Mouse (Mus musculus): ENCODE measurements at regions not wholly inside any gene's neighbourhood (a gene's known extent, or its start where the extent isn't known, plus 50 kb on each side); places are given as distances from the start of the nearest gene placed in this dataset.

DNA sequence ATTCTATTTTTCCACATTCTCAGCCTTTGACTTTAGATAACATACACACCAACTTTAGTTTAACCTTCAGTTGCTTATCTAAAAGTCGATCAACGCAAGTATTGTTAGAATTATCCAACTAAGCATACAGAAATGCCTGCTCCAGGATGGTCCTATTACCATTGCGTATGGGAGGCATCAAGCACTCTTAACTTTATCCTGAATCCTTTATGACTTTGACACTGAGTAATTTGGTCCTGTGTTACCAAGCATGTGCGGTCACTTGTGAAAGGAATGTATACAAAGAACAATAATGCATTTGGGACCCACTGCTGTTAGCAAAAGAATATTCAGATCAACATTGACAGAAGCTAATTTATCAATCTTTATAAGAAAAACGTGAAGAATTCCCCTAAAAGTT is 194.9 kb downstream of the Gm11146 start:
- WGBS = 38% methylated on average over 5 of the region's 5 CpGs
- no peaks in the 10 kb centered on the region for H3K27me3 ChIP-seq (ENCODE audit: insufficient read depth, poor library complexity, severe bottlenecking)
- no peaks in the 10 kb centered on the region for H3K36me3 ChIP-seq
- H3K4me1 ChIP-seq (replicated peaks) = peaks cover 76% of the 10 kb centered on the region
- H3K27ac ChIP-seq = peak overlapping the region; percentile 94
- no peak for DNase-seq (ENCODE audit: low spot score)
- no peak overlapping the region for H3K4me3 ChIP-seq
- H3K9me3 ChIP-seq = no peaks in the 10 kb centered on the region

DNA sequence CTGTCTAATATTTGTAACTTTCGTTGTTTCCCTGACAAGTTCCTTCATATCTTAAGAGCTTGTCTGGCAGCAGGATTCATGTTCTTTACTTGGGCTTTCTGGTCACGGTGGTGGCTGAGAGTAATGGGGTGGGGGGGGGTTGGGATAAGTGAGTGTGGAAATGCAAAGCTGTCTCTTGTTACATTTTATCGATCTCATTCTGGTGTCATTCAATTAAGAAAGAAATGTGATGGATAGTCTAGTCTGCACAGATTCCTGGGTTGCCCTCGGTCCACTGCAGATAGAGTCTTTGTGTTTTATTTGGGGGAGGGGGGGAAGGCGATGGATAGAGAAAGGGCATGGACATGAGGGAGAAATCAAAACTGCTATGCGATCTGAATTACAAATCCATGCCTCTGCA is 196.0 kb downstream of the Gm11146 start:
- H3K27me3 ChIP-seq (ENCODE audit: insufficient read depth, poor library complexity, severe bottlenecking) = no peaks in the 10 kb centered on the region
- H3K9me3 ChIP-seq = no peaks in the 10 kb centered on the region
- H3K27ac ChIP-seq = peak overlapping the region; percentile 94
- H3K4me3 ChIP-seq = peak overlapping the region; percentile 36
- peaks cover 84% of the 10 kb centered on the region for H3K4me1 ChIP-seq (replicated peaks)
- WGBS = 25% methylated on average over 6 of the region's 6 CpGs
- DNase-seq (ENCODE audit: low spot score) = peak; percentile 57
- no peaks in the 10 kb centered on the region for H3K36me3 ChIP-seq

DNA sequence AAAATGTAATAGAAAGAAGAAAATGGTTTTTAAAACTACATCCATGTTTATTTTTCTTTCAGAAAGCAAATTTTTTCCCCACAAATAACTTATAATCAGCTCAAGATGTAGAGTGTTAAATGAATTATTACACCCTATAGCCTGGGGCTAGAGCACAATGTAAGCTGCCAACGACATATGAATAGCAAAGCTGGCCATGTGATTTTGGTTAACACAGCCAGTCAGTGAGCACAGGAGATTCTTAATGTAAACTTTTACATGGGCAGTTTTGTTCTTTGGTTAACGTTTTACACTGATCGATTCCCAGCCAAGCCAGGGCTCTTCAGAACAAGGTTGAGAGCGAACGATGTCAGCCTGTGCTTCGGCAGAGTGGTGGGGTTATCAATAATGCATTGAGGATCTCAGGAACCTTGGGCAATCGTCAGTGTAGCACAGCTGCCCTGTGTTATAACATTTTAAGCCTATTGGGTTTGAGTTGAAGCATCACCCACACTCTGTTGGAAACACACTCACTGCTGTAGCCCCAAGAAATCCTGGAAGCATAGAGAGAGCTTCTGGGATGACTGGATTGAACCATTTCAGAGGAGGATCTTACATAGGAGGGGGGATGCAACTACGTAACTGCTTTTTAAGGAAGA is 196.6 kb downstream of the Gm11146 start:
- DNase-seq (ENCODE audit: low spot score) = peak; percentile 43

DNA sequence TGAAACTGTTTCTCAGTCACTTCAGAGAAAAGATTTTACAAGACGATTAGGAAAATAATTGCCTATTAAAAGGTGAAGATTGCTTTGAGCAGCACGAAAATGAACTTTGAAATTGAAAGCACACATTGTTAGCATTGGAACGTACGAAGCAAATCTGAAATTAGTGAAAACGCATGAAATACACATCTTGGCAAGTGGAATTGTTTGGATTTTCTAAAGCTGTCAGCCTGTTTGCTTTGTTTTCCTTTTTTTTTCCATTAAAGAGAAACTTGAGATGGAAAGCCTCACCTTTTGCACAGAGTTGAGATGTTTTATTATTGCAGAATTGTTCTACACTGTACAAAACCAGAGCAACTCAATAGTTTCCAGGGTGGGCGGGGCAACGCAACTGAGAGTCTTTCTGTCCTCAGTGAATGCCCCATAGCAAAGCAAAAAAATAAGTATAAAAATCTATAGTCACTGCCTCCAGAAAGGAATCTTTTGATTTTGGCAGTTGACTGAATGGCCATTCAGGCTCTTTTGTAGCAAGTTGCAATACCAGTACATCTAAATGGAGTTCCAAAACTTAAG is 199.1 kb downstream of the Gm11146 start:
- Histone ChIP-seq H3K9me3 (no peaks in the 10 kb centered on the region), H3K4me1 (replicated peaks) (peaks cover 97% of the 10 kb centered on the region), H3K4me3 (peak overlapping the region; percentile 16), H3K27me3 (ENCODE audit: insufficient read depth, poor library complexity, severe bottlenecking) (no peaks in the 10 kb centered on the region), H3K27ac (peak overlapping the region; percentile 94), H3K36me3 (no peaks in the 10 kb centered on the region)
- DNase-seq (ENCODE audit: low spot score) = no peak
- WGBS = 56% methylated on average over 7 of the region's 7 CpGs

More for the DNA sequence above, 196.6 kb downstream of the Gm11146 start:
- Histone ChIP-seq H3K27me3 (ENCODE audit: insufficient read depth, poor library complexity, severe bottlenecking) (no peaks in the 10 kb centered on the region), H3K36me3 (no peaks in the 10 kb centered on the region), H3K4me1 (replicated peaks) (peaks cover 88% of the 10 kb centered on the region), H3K9me3 (no peaks in the 10 kb centered on the region), H3K4me3 (peak overlapping the region; percentile 36), H3K27ac (peak overlapping the region; percentile 94)
- 37% methylated on average over 8 of the region's 8 CpGs for WGBS

DNA sequence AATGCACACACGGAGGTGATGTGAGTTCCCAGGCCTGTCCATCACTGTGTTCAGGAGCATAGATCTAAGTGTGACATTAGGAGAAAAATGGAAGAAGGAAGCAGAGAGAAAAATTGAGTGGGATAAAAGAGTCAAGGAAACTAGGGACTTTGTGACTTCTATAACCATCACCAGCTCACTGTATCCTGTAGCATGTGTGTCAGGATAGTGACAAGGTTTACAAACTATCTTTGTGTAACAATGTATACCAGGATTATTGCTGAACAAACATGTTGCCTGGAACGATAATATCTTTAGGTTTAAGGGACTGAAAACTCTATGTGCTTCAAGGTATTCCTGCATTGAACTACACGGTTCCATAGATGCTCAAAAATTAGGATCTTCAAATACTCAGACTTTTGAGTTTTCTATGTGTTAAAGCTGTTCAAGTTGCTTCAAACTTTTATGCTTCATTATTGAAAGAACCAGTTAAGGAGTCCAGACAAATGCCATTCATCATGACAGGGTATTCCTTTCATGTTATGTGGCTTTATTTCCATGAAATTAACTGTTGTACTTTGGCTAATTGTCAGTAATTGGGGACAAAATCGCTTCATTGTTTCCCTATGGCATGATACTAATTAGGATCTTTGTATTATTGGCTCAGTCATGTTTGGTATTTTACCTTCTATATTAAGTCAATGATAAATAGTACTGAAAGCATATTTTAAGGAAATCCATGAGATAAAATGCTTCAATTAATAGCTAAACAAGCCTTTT is 200.5 kb downstream of the Gm11146 start:
- Histone ChIP-seq H3K36me3 (peaks cover 7% of the 10 kb centered on the region), H3K27ac (peak overlapping the region; percentile 94), H3K27me3 (ENCODE audit: insufficient read depth, poor library complexity, severe bottlenecking) (no peaks in the 10 kb centered on the region), H3K4me1 (replicated peaks) (peaks cover 98% of the 10 kb centered on the region), H3K9me3 (no peaks in the 10 kb centered on the region), H3K4me3 (peak overlapping the region; percentile 50)
- WGBS = 35% methylated on average over 4 of the region's 4 CpGs
- DNase-seq (ENCODE audit: low spot score) = no peak

DNA sequence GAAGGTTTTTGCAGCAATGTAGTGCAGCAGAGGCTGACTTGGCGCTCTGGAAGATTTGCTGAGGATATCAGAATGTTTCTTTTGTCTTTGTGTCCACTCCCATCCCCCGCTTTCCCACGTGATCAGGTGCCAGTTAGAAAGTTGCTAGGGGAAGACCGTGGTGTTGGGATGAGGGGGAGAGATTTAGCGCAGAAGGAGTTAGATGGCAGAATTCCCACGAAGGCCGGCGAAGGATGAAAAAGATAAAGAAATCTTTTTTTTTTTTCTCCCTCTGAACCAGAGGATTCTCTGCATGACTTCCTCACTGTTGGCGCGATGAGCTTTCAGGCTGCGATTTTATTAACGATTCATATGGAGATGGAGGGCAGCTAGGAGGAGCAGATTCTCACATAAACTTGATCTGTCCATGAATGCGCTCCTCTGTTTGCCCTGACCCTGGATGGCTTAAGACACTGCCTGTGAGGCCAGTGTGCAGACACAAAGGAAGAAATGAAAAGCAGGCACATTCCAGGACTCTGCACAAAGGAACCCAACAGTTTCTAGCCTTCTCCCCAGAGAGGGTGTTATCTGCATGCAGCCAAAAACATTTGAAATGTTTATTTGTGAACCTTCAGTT is 201.5 kb downstream of the Gm11146 start:
- peak overlapping the region; percentile 50 for H3K4me3 ChIP-seq
- no peaks in the 10 kb centered on the region for H3K9me3 ChIP-seq
- H3K27me3 ChIP-seq (ENCODE audit: insufficient read depth, poor library complexity, severe bottlenecking) = no peaks in the 10 kb centered on the region
- peaks cover 8% of the 10 kb centered on the region for H3K36me3 ChIP-seq
- WGBS = 1% methylated on average over 13 of the region's 13 CpGs
- H3K27ac ChIP-seq = peak overlapping the region; percentile 94
- peak; percentile 90 for DNase-seq (ENCODE audit: low spot score)
- peaks cover 91% of the 10 kb centered on the region for H3K4me1 ChIP-seq (replicated peaks)

DNA sequence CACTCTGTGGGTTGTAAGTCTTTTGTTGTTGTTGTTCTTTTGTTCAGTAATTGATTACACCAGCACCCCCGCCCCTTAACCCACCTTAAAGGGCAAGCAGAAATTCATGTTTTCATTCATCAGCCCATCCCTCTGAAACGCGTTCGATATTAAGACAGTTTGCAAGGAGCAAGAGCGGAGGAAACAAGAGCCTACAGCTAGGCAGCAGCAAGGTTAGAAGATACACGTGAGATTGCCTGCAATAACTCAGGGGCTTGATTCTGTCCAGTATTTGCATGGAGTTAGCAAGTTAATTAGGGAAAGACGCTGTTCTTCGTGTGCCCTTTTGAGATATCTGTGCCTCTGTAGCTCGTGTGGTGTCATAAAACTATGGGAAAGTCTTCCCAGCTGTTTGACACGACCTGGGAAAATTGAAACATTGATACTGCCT is 202.0 kb downstream of the Gm11146 start:
- DNase-seq (ENCODE audit: low spot score) = no peak
- peak overlapping the region; percentile 94 for H3K27ac ChIP-seq
- no peaks in the 10 kb centered on the region for H3K27me3 ChIP-seq (ENCODE audit: insufficient read depth, poor library complexity, severe bottlenecking)
- 6% methylated on average over 10 of the region's 10 CpGs for WGBS
- peak overlapping the region; percentile 50 for H3K4me3 ChIP-seq
- peaks cover 87% of the 10 kb centered on the region for H3K4me1 ChIP-seq (replicated peaks)
- peaks cover 8% of the 10 kb centered on the region for H3K36me3 ChIP-seq
- H3K9me3 ChIP-seq = no peaks in the 10 kb centered on the region

- WGBS = 61% methylated on average over 3 of the region's 3 CpGs
- peaks cover 53% of the 10 kb centered on the region for H3K4me1 ChIP-seq (replicated peaks)
- H3K9me3 ChIP-seq = no peaks in the 10 kb centered on the region
- no peak overlapping the region for H3K27ac ChIP-seq
- peaks cover 13% of the 10 kb centered on the region for H3K36me3 ChIP-seq
- no peak for DNase-seq (ENCODE audit: low spot score)
- H3K4me3 ChIP-seq = no peak overlapping the region
- H3K27me3 ChIP-seq (ENCODE audit: insufficient read depth, poor library complexity, severe bottlenecking) = no peaks in the 10 kb centered on the region
These were observed 207.7 kb downstream of the Gm11146 start for GRCm38 (mm10) chr16:77394054-77394716.

GRCm38 (mm10) chr16:77393470-77393869 is 208.4 kb downstream of the Gm11146 start:
- Histone ChIP-seq H3K27me3 (ENCODE audit: insufficient read depth, poor library complexity, severe bottlenecking) (no peaks in the 10 kb centered on the region), H3K27ac (no peak overlapping the region), H3K36me3 (peaks cover 13% of the 10 kb centered on the region), H3K9me3 (no peaks in the 10 kb centered on the region), H3K4me1 (replicated peaks) (peaks cover 45% of the 10 kb centered on the region), H3K4me3 (no peak overlapping the region)
- 91% methylated on average over 5 of the region's 5 CpGs for WGBS
- DNase-seq (ENCODE audit: low spot score) = no peak

DNA sequence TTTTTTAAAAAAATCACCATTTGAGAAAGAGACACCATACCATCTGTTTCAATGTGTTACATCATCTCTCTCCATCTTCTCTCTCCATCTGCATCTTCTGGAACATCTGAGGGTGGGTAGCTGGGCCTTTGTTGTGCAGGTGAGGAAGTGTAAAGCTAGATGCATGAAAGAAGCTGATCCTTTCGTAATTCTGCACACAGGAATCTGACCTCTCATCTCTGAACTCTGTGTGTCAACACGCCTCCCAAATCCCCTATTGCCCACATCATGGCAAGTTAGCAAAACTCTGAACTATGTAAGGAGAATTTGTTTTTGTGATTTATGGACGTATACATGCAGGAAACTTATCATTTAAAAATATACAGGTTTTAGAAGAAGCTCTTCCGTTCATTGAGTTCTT is 209.7 kb downstream of the Gm11146 start:
- WGBS = 72% methylated on average over 4 of the region's 4 CpGs

DNA sequence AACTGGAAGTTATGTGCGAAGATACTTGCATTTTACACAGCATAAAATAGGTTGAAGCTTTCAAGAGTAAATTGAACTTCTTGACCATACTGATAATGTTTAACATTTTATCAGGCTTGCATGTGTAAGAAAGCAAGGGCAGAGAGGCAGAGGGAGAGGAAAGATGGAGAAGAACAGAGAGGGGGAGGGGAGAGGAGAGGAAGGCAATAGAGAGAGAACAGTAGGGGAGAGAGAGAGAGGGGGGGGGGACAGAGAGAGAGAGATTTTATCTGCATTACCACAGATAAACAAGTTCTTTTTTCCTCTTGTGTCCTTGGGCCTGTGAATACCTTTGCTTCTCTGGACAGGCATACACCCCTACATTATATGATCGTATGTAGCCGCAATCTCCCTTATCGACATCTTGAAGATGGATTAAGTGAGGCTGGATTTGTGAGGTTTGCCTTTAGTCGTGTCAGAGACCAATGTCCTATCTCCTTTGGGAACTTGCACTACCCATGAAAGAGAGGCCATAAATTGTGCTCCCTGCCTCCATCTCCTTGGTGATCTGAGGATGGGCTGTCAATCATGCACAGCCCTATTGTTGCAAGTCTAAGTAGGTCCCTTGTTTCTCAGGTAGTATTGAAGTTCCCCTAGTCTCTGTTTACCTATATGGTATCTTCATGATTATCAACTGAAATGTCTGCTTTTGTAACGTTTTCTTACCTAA is 217.7 kb downstream of the Gm11146 start:
- DNase-seq (ENCODE audit: low spot score) = no peak
- H3K9me3 ChIP-seq = no peaks in the 10 kb centered on the region
- H3K4me3 ChIP-seq = 0 out of 2 replicates have a peak overlapping the region, but pooled peaks have one; percentile 6
- no peaks in the 10 kb centered on the region for H3K36me3 ChIP-seq
- H3K4me1 ChIP-seq (replicated peaks) = peaks cover 51% of the 10 kb centered on the region
- WGBS = 63% methylated on average over 6 of the region's 6 CpGs
- H3K27ac ChIP-seq = peak overlapping the region; percentile 77
- H3K27me3 ChIP-seq (ENCODE audit: insufficient read depth, poor library complexity, severe bottlenecking) = no peaks in the 10 kb centered on the region

More for the DNA sequence above, 209.7 kb downstream of the Gm11146 start:
- Histone ChIP-seq H3K4me1 (replicated peaks) (peaks cover 41% of the 10 kb centered on the region), H3K9me3 (no peaks in the 10 kb centered on the region), H3K36me3 (peaks cover 13% of the 10 kb centered on the region), H3K4me3 (no peak overlapping the region), H3K27ac (0 out of 2 replicates have a peak overlapping the region, but pooled peaks have one; percentile 8), H3K27me3 (ENCODE audit: insufficient read depth, poor library complexity, severe bottlenecking) (no peaks in the 10 kb centered on the region)
- DNase-seq (ENCODE audit: low spot score) = no peak

DNA sequence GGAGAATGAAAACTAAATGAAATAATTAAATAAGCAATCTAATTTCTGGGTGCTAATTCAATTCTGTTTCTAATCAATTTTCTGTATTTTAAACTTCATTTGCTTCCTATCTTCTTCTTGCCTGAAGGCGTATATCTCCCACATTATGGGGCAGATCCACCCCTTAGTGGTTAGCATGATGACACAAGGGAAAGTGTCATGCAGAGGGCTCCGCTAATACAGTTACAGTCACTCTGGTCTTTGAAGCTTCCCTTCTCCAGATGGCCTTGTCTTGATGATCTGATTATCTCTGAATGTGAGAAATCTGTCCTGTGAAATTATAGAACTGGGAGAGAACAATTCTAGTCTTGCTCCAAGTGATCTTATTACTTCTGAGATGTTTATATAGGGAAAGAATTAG is 219.1 kb downstream of the Gm11146 start:
- no peak for DNase-seq (ENCODE audit: low spot score)
- Histone ChIP-seq H3K36me3 (no peaks in the 10 kb centered on the region), H3K4me3 (no peak overlapping the region), H3K27me3 (ENCODE audit: insufficient read depth, poor library complexity, severe bottlenecking) (no peaks in the 10 kb centered on the region), H3K27ac (peak overlapping the region; percentile 74; the same call in 1 of the 2 replicates), H3K9me3 (no peaks in the 10 kb centered on the region), H3K4me1 (replicated peaks) (peaks cover 46% of the 10 kb centered on the region)
- WGBS = 82% methylated on average over 2 of the region's 2 CpGs
